Mouse (Mus musculus): Measurements from ENCODE around the gene Taok1. TPM values are rescaled to one million over a fixed set of nuclear protein-coding genes. Genes with fewer than 3 reads are reported as not detected.

Gene Taok1
- polyA plus RNA-seq, 1 experiment from 2014 or later = 3.6 TPM

DNA sequence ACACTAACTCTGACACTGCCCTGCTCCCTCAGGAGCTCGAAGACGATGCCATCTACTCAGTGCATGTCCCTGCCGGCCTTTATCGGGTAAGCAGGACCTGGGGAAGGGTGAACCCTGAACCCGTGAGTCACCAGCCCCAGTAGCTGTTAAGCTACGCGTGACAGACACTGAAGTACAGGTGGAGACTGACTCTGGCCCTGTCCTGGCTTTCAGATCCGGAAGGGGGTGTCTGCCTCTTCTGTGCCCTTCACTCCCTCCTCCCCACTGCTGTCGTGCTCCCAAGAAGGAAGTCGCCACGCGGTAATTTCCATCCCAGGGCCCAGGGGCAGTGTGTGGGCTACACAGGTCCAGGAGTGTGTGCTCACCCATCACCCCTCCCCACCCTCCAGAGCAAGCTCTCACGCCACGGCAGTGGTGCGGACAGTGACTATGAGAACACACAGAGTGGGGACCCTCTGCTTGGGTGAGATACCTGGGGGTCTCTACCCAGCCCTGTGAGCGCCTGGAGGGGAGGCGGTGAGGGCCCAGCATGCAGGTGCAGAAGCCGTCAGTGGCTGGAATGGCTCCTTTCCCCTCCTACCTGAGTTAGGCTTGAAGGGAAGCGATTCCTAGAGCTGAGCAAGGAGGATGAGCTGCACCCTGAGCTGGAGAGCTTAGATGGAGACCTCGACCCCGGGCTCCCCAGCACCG lies 102.2 kb downstream of the Taok1 start:
- H3K4me1 ChIP-seq (ENCODE audit: control insufficient read depth, low read depth, low read length) = peaks cover 6% of the 10 kb centered on the region
- H3K9ac ChIP-seq (ENCODE audit: low read depth, low read length) = no peak overlapping the region
- WGBS (ENCODE audit: insufficient replicate concordance) = 83% methylated on average over 22 of the region's 22 CpGs
- H3K27ac ChIP-seq (ENCODE audit: low read length) = no peak overlapping the region
- no peak overlapping the region for H3K4me3 ChIP-seq (ENCODE audit: low read depth, low read length)
- H3K4me2 ChIP-seq (ENCODE audit: low read depth, low read length) = no peak overlapping the region
- peaks cover 9% of the 10 kb centered on the region; the same call in 1 of the 2 replicates for H3K36me3 ChIP-seq (ENCODE audit: control insufficient read depth, insufficient read depth)
- H3K9me3 ChIP-seq (replicated peaks; ENCODE audit: control insufficient read depth, low read length) = no peaks in the 10 kb centered on the region
- H3K27me3 ChIP-seq (ENCODE audit: control insufficient read depth, insufficient read depth, low read depth, low read length) = no peaks in the 10 kb centered on the region
- ATAC-seq (ENCODE audit: low read depth) = no peak

DNA sequence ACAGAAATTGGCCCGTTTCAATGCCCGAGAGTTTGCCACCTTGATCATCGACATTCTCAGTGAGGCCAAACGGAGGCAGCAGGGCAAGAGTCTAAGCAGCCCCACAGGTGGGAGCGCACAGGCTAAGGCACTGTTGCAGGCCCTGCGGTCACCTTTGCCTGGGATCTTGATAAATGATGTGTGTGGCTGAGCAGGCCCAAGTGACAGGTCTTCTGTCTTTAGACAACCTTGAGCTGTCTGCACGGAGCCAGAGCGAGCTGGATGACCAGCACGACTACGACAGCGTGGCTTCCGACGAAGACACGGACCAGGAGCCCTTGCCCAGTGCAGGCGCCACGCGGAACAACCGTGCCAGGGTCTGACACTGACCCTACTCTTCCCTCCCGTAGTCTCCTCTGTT lies 103.2 kb downstream of the Taok1 start:
- Histone ChIP-seq H3K4me1 (ENCODE audit: control insufficient read depth, low read depth, low read length) (peaks cover 6% of the 10 kb centered on the region), H3K9me3 (replicated peaks; ENCODE audit: control insufficient read depth, low read length) (no peaks in the 10 kb centered on the region), H3K4me3 (ENCODE audit: low read depth, low read length) (no peak overlapping the region), H3K9ac (ENCODE audit: low read depth, low read length) (no peak overlapping the region), H3K4me2 (ENCODE audit: low read depth, low read length) (no peak overlapping the region), H3K27me3 (ENCODE audit: control insufficient read depth, insufficient read depth, low read depth, low read length) (no peaks in the 10 kb centered on the region), H3K27ac (ENCODE audit: low read length) (no peak overlapping the region), H3K36me3 (ENCODE audit: control insufficient read depth, insufficient read depth) (peaks cover 9% of the 10 kb centered on the region; the same call in 1 of the 2 replicates)
- WGBS (ENCODE audit: insufficient replicate concordance) = 86% methylated on average over 19 of the region's 19 CpGs
- ATAC-seq (ENCODE audit: low read depth) = no peak

DNA sequence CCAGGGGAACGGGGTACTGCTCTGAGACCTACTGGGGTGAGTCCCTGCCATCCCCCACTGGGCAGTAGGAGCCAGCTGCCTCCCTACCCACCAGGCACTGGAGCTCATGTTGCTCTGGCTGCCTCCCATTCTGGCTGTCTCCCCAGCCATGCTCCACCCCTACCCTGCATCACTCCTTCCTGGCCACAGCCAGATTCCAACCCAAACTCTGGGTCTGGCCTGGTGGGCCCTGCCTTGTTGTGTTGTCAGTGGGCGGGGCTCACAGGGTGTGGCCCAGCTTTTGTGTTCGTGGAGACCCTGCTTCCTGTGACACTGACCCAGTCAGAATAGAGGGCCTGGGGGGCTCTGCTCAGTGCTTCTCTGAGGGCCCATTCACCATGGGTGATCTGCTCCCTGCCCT lies 104.1 kb downstream of the Taok1 start:
- no peak overlapping the region for H3K9ac ChIP-seq (ENCODE audit: low read depth, low read length)
- H3K4me2 ChIP-seq (ENCODE audit: low read depth, low read length) = no peak overlapping the region
- ATAC-seq (ENCODE audit: low read depth) = no peak
- WGBS (ENCODE audit: insufficient replicate concordance) = 34% methylated on average over 3 of the region's 3 CpGs
- no peaks in the 10 kb centered on the region for H3K27me3 ChIP-seq (ENCODE audit: control insufficient read depth, insufficient read depth, low read depth, low read length)
- no peak overlapping the region for H3K4me3 ChIP-seq (ENCODE audit: low read depth, low read length)
- H3K36me3 ChIP-seq (ENCODE audit: control insufficient read depth, insufficient read depth) = peaks cover 9% of the 10 kb centered on the region; the same call in 1 of the 2 replicates
- peaks cover 5% of the 10 kb centered on the region for H3K4me1 ChIP-seq (ENCODE audit: control insufficient read depth, low read depth, low read length)
- H3K27ac ChIP-seq (ENCODE audit: low read length) = no peak overlapping the region
- H3K9me3 ChIP-seq (replicated peaks; ENCODE audit: control insufficient read depth, low read length) = no peaks in the 10 kb centered on the region

DNA sequence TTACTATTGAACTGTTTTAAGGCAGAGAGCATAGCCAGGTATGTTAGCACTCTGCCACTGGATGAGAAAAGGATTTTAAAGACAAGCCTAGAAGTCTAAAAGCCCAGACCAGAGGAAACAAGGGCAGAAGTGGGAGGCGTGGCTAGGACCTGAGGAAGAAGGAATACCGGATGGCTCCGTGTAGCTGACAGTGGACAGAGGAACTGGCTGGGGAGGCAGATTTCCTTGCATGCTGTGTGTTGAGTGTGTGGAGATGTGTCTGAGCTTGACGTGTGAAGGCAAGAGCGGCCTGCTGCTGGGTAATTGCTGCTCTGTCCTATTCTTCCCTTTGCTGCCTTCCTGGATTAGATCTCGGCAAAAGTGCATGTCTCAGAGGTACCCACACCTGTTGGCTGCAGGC lies 105.1 kb downstream of the Taok1 start:
- 79% methylated on average over 6 of the region's 6 CpGs for WGBS (ENCODE audit: insufficient replicate concordance)
- peaks cover 6% of the 10 kb centered on the region for H3K4me1 ChIP-seq (ENCODE audit: control insufficient read depth, low read depth, low read length)
- H3K4me2 ChIP-seq (ENCODE audit: low read depth, low read length) = no peak overlapping the region
- no peak for ATAC-seq (ENCODE audit: low read depth)
- H3K4me3 ChIP-seq (ENCODE audit: low read depth, low read length) = no peak overlapping the region
- H3K36me3 ChIP-seq (ENCODE audit: control insufficient read depth, insufficient read depth) = peaks cover 9% of the 10 kb centered on the region; the same call in 1 of the 2 replicates
- no peaks in the 10 kb centered on the region for H3K9me3 ChIP-seq (replicated peaks; ENCODE audit: control insufficient read depth, low read length)
- no peak overlapping the region for H3K27ac ChIP-seq (ENCODE audit: low read length)
- H3K27me3 ChIP-seq (ENCODE audit: control insufficient read depth, insufficient read depth, low read depth, low read length) = no peaks in the 10 kb centered on the region
- no peak overlapping the region for H3K9ac ChIP-seq (ENCODE audit: low read depth, low read length)

DNA sequence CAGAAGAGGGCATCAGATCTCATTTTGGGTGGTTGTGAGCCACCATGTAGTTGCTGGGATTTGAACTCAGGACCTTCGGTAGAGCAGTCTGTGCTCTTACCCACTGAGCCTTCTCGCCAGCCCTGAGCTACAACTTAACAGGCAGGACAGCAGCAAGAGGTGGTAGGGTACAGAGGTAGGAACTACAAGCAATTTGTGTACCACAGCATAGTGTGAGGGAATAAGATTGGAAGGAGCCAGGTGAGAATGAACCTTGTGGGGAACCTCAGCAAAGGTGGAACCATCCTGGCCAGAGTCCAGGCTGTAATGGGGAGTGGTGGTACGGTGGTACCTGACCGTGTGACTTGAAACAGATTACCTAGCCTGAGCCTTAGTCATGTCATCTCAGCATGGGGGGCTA lies 105.6 kb downstream of the Taok1 start:
- no peak for ATAC-seq (ENCODE audit: low read depth)
- WGBS (ENCODE audit: insufficient replicate concordance) = 80% methylated on average over 4 of the region's 4 CpGs
- Histone ChIP-seq H3K36me3 (ENCODE audit: control insufficient read depth, insufficient read depth) (peaks cover 9% of the 10 kb centered on the region; the same call in 1 of the 2 replicates), H3K9ac (ENCODE audit: low read depth, low read length) (no peak overlapping the region), H3K27ac (ENCODE audit: low read length) (no peak overlapping the region), H3K4me2 (ENCODE audit: low read depth, low read length) (no peak overlapping the region), H3K27me3 (ENCODE audit: control insufficient read depth, insufficient read depth, low read depth, low read length) (no peaks in the 10 kb centered on the region), H3K4me1 (ENCODE audit: control insufficient read depth, low read depth, low read length) (peaks cover 11% of the 10 kb centered on the region), H3K4me3 (ENCODE audit: low read depth, low read length) (no peak overlapping the region), H3K9me3 (replicated peaks; ENCODE audit: control insufficient read depth, low read length) (no peaks in the 10 kb centered on the region)

DNA sequence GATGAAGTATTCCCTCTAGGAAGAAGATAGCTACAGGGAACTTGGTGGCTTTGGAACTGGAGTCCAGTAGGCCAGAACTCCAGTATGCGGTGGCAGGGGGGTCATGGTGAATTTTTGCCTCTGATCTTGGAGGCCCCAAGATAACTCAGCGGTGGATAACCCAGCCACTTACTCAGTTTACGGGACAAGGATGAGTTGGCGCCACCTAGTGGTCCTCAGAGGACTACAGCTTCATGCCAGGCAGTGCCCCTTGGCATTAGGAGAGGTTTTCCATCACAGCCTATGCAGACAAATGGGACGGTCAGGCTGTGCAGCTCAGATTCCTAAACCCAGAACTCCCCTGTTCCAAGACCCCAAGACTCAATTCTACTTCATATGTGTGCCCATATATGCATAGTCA lies 106.2 kb downstream of the Taok1 start:
- Histone ChIP-seq H3K9me3 (replicated peaks; ENCODE audit: control insufficient read depth, low read length) (no peaks in the 10 kb centered on the region), H3K4me1 (ENCODE audit: control insufficient read depth, low read depth, low read length) (peaks cover 14% of the 10 kb centered on the region), H3K4me3 (ENCODE audit: low read depth, low read length) (no peak overlapping the region), H3K4me2 (ENCODE audit: low read depth, low read length) (no peak overlapping the region), H3K36me3 (ENCODE audit: control insufficient read depth, insufficient read depth) (peaks cover 9% of the 10 kb centered on the region; the same call in 1 of the 2 replicates), H3K27me3 (ENCODE audit: control insufficient read depth, insufficient read depth, low read depth, low read length) (no peaks in the 10 kb centered on the region), H3K9ac (ENCODE audit: low read depth, low read length) (no peak overlapping the region), H3K27ac (ENCODE audit: low read length) (no peak overlapping the region)
- no peak for ATAC-seq (ENCODE audit: low read depth)
- WGBS (ENCODE audit: insufficient replicate concordance) = 15% methylated on average over 5 of the region's 5 CpGs

DNA sequence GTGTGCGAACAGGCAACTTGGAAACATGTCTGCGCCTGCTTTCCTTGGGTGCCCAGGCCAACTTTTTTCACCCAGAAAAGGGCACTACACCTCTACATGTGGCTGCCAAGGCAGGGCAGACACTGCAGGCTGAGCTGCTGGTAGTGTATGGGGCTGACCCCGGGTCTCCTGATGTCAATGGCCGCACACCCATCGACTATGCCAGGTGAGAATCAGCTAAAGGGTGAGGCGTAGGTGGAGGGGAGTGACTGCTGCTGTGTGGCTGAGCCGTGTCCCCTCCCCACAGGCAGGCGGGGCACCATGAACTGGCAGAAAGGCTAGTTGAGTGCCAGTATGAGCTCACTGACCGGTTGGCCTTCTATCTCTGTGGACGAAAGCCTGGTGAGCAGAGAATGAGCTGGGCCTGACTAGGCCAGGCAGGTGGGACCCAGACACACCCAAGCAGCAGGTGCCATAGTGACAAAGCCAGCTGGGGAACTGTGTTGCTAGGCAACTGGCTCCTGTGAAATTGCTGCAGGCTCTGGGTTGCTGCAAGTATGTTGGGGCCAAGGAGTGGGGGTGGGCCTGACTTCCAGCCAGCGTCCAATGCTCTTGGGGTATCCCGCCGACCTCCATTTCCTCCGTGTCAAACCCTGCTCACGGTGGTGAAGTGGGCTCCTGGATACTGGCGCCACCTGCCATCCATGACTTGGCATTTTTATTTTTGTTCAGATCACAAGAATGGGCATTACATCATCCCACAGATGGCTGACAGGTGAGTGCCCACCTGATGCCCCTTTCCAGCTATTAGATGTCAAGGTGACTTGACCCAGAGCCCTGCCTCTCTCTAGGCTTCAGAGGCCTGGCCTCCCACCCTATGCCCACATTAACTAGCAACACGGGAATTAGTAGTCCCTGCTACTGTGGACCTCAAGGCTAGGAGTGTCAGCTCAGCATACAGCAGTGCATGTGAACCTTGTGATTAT lies 107.0 kb downstream of the Taok1 start:
- H3K9ac ChIP-seq (ENCODE audit: low read depth, low read length) = no peak overlapping the region
- H3K4me3 ChIP-seq (ENCODE audit: low read depth, low read length) = no peak overlapping the region
- 79% methylated on average over 17 of the region's 17 CpGs for WGBS (ENCODE audit: insufficient replicate concordance)
- H3K4me1 ChIP-seq (ENCODE audit: control insufficient read depth, low read depth, low read length) = peaks cover 17% of the 10 kb centered on the region
- no peak overlapping the region for H3K4me2 ChIP-seq (ENCODE audit: low read depth, low read length)
- H3K36me3 ChIP-seq (ENCODE audit: control insufficient read depth, insufficient read depth) = peaks cover 9% of the 10 kb centered on the region; the same call in 1 of the 2 replicates
- no peak for ATAC-seq (ENCODE audit: low read depth)
- no peaks in the 10 kb centered on the region for H3K9me3 ChIP-seq (replicated peaks; ENCODE audit: control insufficient read depth, low read length)
- H3K27ac ChIP-seq (ENCODE audit: low read length) = no peak overlapping the region
- H3K27me3 ChIP-seq (ENCODE audit: control insufficient read depth, insufficient read depth, low read depth, low read length) = no peaks in the 10 kb centered on the region

DNA sequence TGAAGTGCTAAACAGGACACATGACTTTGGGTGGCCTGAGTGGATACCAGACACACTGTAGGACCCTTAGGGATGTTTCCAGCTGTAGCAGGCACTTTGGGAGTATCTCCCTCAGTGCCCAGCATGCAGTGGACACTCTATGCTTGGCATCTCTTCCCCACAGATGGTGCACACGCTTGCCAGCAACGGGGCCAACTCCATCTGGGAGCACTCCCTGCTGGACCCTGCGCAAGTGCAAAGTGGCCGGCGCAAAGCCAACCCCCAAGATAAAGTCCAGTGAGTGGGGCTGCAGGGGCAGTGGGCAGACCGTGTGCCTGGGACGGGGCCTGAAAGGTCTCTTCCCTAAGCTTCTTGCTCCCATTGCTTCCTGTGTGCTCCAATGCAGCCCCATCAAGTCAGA lies 108.3 kb downstream of the Taok1 start:
- no peak overlapping the region for H3K4me2 ChIP-seq (ENCODE audit: low read depth, low read length)
- 84% methylated on average over 7 of the region's 7 CpGs for WGBS (ENCODE audit: insufficient replicate concordance)
- peaks cover under 1% of the 10 kb centered on the region; the same call in 1 of the 2 replicates for H3K36me3 ChIP-seq (ENCODE audit: control insufficient read depth, insufficient read depth)
- no peak overlapping the region for H3K4me3 ChIP-seq (ENCODE audit: low read depth, low read length)
- H3K27me3 ChIP-seq (ENCODE audit: control insufficient read depth, insufficient read depth, low read depth, low read length) = no peaks in the 10 kb centered on the region
- H3K27ac ChIP-seq (ENCODE audit: low read length) = no peak overlapping the region
- no peaks in the 10 kb centered on the region for H3K9me3 ChIP-seq (replicated peaks; ENCODE audit: control insufficient read depth, low read length)
- no peak for ATAC-seq (ENCODE audit: low read depth)
- peaks cover 28% of the 10 kb centered on the region for H3K4me1 ChIP-seq (ENCODE audit: control insufficient read depth, low read depth, low read length)
- no peak overlapping the region for H3K9ac ChIP-seq (ENCODE audit: low read depth, low read length)
